Mouse (Mus musculus): ENCODE measurements at regions not wholly inside any gene's neighbourhood (a gene's known extent, or its start where the extent isn't known, plus 50 kb on each side); places are given as distances from the start of the nearest gene placed in this dataset.

- TF ChIP-seq GATA4 (IDR thresholded peaks at IDR 0.05; ENCODE audit: insufficient replicate concordance, low read length) = no peak
Observed at GRCm38 (mm10) chr3:27815201-27815695, 80.9 kb downstream of the Tmem212 start.

GRCm38 (mm10) chr3:27804271-27804670, 91.9 kb downstream of the Tmem212 start:
- TF ChIP-seq GATA4 (IDR thresholded peaks at IDR 0.05; ENCODE audit: insufficient replicate concordance, low read length) = no peak

- TF ChIP-seq GATA4 (IDR thresholded peaks at IDR 0.05; ENCODE audit: insufficient replicate concordance, low read length) = no peak
Observed at GRCm38 (mm10) chr3:27791633-27791951, 80.5 kb upstream of the Fndc3b start.

- TF ChIP-seq GATA4 (IDR thresholded peaks at IDR 0.05; ENCODE audit: insufficient replicate concordance, low read length) = no peak
Observed at GRCm38 (mm10) chr3:27790932-27791632, 80.0 kb upstream of the Fndc3b start.

GRCm38 (mm10) chr3:27783926-27784325, 72.8 kb upstream of the Fndc3b start:
- TF ChIP-seq GATA4 (IDR thresholded peaks at IDR 0.05; ENCODE audit: insufficient replicate concordance, low read length) = no peak

- TF ChIP-seq GATA4 (IDR thresholded peaks at IDR 0.05; ENCODE audit: insufficient replicate concordance, low read length) = no peak
Observed at GRCm38 (mm10) chr3:27783476-27783875, 72.4 kb upstream of the Fndc3b start.

- TF ChIP-seq GATA4 (IDR thresholded peaks at IDR 0.05; ENCODE audit: insufficient replicate concordance, low read length) = no peak
Observed at GRCm38 (mm10) chr3:27782056-27782765, 71.1 kb upstream of the Fndc3b start.

- TF ChIP-seq GATA4 (IDR thresholded peaks at IDR 0.05; ENCODE audit: insufficient replicate concordance, low read length) = no peak
Observed at GRCm38 (mm10) chr3:27779892-27780291, 68.8 kb upstream of the Fndc3b start.

- TF ChIP-seq GATA4 (IDR thresholded peaks at IDR 0.05; ENCODE audit: insufficient replicate concordance, low read length) = no peak
Observed at GRCm38 (mm10) chr3:27777751-27778150, 66.6 kb upstream of the Fndc3b start.

GRCm38 (mm10) chr3:27773176-27773575, 62.1 kb upstream of the Fndc3b start:
- no peak for TF ChIP-seq GATA4 (IDR thresholded peaks at IDR 0.05; ENCODE audit: insufficient replicate concordance, low read length)

GRCm38 (mm10) chr3:27769438-27769837, 58.3 kb upstream of the Fndc3b start:
- no peak for TF ChIP-seq GATA4 (IDR thresholded peaks at IDR 0.05; ENCODE audit: insufficient replicate concordance, low read length)

GRCm38 (mm10) chr3:27767188-27767587, 56.1 kb upstream of the Fndc3b start:
- no peak for TF ChIP-seq GATA4 (IDR thresholded peaks at IDR 0.05; ENCODE audit: insufficient replicate concordance, low read length)

GRCm38 (mm10) chr3:27766421-27766820, 55.3 kb upstream of the Fndc3b start:
- TF ChIP-seq GATA4 (IDR thresholded peaks at IDR 0.05; ENCODE audit: insufficient replicate concordance, low read length) = no peak

- TF ChIP-seq GATA4 (IDR thresholded peaks at IDR 0.05; ENCODE audit: insufficient replicate concordance, low read length) = peak; percentile 48; the same call in 1 of the 2 replicates
Observed at GRCm38 (mm10) chr3:27765929-27766328, 54.8 kb upstream of the Fndc3b start.

- TF ChIP-seq GATA4 (IDR thresholded peaks at IDR 0.05; ENCODE audit: insufficient replicate concordance, low read length) = no peak
Observed at GRCm38 (mm10) chr3:27764556-27764955, 53.4 kb upstream of the Fndc3b start.

- no peak for TF ChIP-seq GATA4 (IDR thresholded peaks at IDR 0.05; ENCODE audit: insufficient replicate concordance, low read length)
Observed at GRCm38 (mm10) chr3:27761031-27761430, 49.9 kb upstream of the Fndc3b start.
